24 mouse cellular contexts compared by ENCODE assay signal in genomic region chr17:45242076-45242475, GRCm38 (mm10).
DNase-seq lines count a peak whose midpoint lies in the region; TF ChIP-seq lines count a peak whose summit lies in the region.
"Had no signal": no experiment of that assay in that cellular context is flagged by ENCODE, and none has a peak within 500 bp of the region (broad histone marks: within the 10 kb centered on the region; RNA-seq: fewer than 3 reads in every experiment).

No protein-coding gene starts in this region.

- no peaks in the 10 kb centered on the region for H3K4me1 ChIP-seq in thymus, adult 2 months (replicated peaks; ENCODE audit: control insufficient read depth, insufficient read depth, low read length)
- H3K4me1 ChIP-seq: midbrain, embryonic 15.5 days had no signal

- no peak for TF ChIP-seq POLR2A in thymus, adult 2 months (IDR thresholded peaks at IDR 0.05; ENCODE audit: control insufficient read depth, extremely low read depth, insufficient read depth, low read length, poor library complexity)

- H3K27me3 ChIP-seq in thymus, adult 2 months (ENCODE audit: control insufficient read depth, insufficient read depth, low read length), result no peaks in the 10 kb centered on the region
- H3K27me3 ChIP-seq: forebrain, embryonic 12.5 days; intestine, embryonic 15.5 days; Patski had no signal

- peak; percentile 34 for DNase-seq in layer of hippocampus, adult 11-12 months (ENCODE audit: low spot score)
- DNase-seq in layer of hippocampus, adult 9-10 months (ENCODE audit: low spot score), result no peak
- DNase-seq in right cerebral cortex, adult 18-20 months, result peak; percentile 54
- DNase-seq in right cerebral cortex, postnatal 4 days, result no peak
- peak; percentile 24 to 32 for DNase-seq in layer of hippocampus, adult 8-10 months (ENCODE audit: low spot score in 2 of 2)
- peak; percentile 19 for DNase-seq in right cerebral cortex, postnatal 25 days
- no peak for DNase-seq in thymus, adult 2 months
- no peak for DNase-seq in natural killer cell, adult 2 months (ENCODE audit: low spot score in 2 of 2)
- DNase-seq: adrenal gland, postnatal 10 days; cerebellum, adult 11-12 months; cerebellum, adult 9-11 months; kidney, adult 2 months; kidney, postnatal 4 days; thymus, adult 18-20 months; thymus, postnatal 36 days had no signal

- TF ChIP-seq CTCF in thymus, adult 2 months (IDR thresholded peaks at IDR 0.05; ENCODE audit: borderline replicate concordance, control insufficient read depth, extremely low read depth, insufficient read depth, low read length, poor library complexity), result no peak

- H3K36me3 ChIP-seq in thymus, adult 2 months (ENCODE audit: control insufficient read depth, insufficient read depth, low read length), result no peaks in the 10 kb centered on the region
- H3K36me3 ChIP-seq: forebrain, embryonic 12.5 days; intestine, embryonic 15.5 days; limb, embryonic 13.5 days; lung, embryonic 15.5 days; midbrain, embryonic 10.5 days; midbrain, embryonic 15.5 days had no signal

- no peak overlapping the region for H3K27ac ChIP-seq in thymus, adult 2 months (ENCODE audit: control insufficient read depth, insufficient read depth, low read length)
- H3K27ac ChIP-seq: forebrain, embryonic 12.5 days; intestine, embryonic 15.5 days; kidney, postnatal 0 days; limb, embryonic 13.5 days; lung, embryonic 15.5 days; midbrain, embryonic 10.5 days; midbrain, embryonic 15.5 days; stomach, postnatal 0 days had no signal

- 93% methylated on average over 6 of the region's 6 CpGs for WGBS in thymus, adult 2 months

- H3K4me3 ChIP-seq in thymus, adult 2 months (ENCODE audit: control insufficient read depth, insufficient read depth, low read length), result no peak overlapping the region
- H3K4me3 ChIP-seq: forebrain, embryonic 12.5 days; intestine, embryonic 15.5 days; limb, embryonic 13.5 days; lung, embryonic 15.5 days; midbrain, embryonic 10.5 days; midbrain, embryonic 15.5 days had no signal

Comparison
In these comparisons a context has a peak if more than half of its experiments do, and no peak if none do; other contexts are left out.
1. DNase-seq: peak in layer of hippocampus, adult 11-12 months (single experiment), right cerebral cortex, adult 18-20 months (single experiment), layer of hippocampus, adult 8-10 months (2 of 2) and right cerebral cortex, postnatal 25 days (single experiment); none in layer of hippocampus, adult 9-10 months (single experiment), right cerebral cortex, postnatal 4 days (single experiment), thymus, adult 2 months (single experiment) and natural killer cell, adult 2 months (0 of 2).